Mouse (Mus musculus) lung, postnatal 0 days (tissue): ENCODE data around the gene Pycr1.

Experiments used
- CTCF ChIP-seq: IDR thresholded peaks from 2 replicates; pipeline ENCODE4 v1.5.1; 2016; ENCODE audit warnings: antibody characterized with exemption, mild to moderate bottlenecking
- EP300 ChIP-seq: IDR thresholded peaks from 2 replicates; pipeline ENCODE4 v1.6.1; 2016; ENCODE audit warnings: antibody characterized with exemption, mild to moderate bottlenecking, control low read depth

DNA sequence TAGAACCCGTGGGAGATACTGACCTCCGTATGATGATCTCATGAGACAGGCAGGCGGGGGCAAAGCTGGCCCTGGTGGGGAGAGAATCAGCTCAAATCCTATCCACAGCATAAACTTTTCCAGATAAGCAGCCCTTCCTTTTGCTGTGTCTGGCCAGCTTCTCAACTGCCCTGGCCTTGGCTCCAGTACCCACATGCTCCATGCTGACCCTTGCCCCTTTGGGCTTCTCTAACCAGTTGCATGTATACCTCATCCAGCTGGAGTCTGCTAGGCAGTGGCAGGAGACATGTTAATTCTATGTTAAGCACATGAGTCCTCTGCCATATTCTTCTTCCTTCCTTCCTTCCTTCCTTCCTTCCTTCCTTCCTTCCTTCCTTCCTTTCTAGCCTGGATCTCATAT lies 11.2 kb upstream of the Pycr1 start:
- TF ChIP-seq CTCF = no peak
- TF ChIP-seq EP300 = no peak
